Mouse (Mus musculus) cerebellum, postnatal 4 days (tissue): ENCODE measurements around the gene Gnb4.

ENCODE experiments used
- DNase-seq, 2 experiments: peaks; one replicate each; pipeline ENCODE4 v3.0.0; 2022; ENCODE audit warnings: low spot score in 2 of 2, mixed read lengths in 1 of 2

The Gnb4 gene

DNA sequence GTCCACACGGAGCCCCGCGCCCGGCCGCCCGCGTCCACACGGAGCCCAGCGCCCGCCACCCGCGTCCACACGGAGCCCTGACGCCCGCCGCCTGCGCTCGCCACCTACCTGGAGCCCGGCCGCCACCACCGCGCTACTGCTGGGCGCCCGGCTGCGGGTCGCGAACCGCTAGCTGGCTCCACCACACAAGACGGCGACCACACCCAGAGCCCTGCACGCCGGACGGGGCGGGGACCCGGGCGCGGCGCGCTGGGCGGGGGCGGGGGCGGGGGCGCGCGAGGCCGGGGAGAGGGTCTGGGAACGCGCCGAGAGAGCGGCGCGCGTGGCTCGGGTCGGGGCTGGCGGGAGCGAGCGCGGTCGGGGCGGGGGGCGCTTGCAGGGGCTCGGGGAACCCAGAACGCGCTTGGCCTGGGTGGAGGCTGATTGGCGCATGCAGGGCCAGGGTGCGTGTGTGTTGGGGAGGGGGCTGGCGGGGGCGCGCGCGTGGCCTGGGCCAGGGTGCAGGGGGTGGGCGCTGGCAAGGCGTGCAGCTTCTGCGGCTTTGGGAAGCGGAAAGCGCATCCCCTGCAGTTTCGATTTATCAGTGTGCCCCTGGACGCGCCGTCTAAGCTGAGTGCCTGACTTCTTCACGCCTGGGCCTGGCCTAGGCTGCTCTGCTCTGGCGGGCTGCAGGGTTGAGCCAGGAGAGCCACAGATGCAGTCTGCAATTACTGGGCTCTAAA, at the start of gene Gnb4:
Gene Gnb4, minus strand, starts transcription at position 255 of the 722 bp plus-strand sequence.
- peak; percentile 45 to 77 for DNase-seq

GRCm38 (mm10) chr3:32661556-32661930, 45.2 kb upstream of the Gnb4 start:
- no peak for DNase-seq

GRCm38 (mm10) chr3:32660831-32661555, 44.6 kb upstream of the Gnb4 start:
- no peak for DNase-seq

DNA sequence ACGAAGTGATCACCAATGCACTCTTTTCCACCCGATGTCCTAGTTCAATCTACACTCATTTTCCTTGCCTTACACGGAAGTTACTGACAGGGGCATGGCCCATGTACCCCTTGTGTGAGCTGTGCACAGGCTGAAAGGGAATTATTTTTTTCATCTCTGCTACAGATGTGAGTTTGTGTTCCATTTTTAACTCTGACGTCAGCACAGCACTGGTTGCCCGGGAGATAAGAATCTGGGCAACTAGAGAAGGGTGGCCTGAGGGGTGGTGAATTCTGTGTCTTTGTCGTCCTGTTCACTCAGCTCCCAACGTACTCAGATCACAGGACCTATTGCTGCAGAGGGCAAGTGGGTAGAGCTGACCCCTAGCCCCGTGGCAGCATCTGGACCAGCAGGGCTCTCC, 43.9 kb upstream of the Gnb4 start:
- no peak for DNase-seq

DNA sequence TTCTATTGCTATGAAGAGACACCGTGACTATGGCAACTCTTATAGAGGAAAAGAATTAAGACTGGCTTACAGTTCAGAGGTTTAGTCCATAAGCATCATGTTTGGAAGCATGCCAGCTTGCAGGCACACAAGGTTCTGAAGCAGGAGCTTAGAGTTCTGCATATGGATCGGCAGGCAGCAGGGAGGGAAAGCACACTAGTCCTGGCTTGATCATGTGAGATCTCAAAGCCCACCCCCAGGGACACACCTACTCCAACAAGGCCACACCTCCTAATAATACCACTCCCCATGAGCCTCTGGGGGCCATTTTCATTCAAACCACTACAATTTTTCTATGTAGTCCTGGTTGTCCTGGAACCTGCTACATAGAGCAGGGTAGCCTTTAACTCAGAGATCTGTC, 43.1 kb upstream of the Gnb4 start:
- no peak for DNase-seq

DNA sequence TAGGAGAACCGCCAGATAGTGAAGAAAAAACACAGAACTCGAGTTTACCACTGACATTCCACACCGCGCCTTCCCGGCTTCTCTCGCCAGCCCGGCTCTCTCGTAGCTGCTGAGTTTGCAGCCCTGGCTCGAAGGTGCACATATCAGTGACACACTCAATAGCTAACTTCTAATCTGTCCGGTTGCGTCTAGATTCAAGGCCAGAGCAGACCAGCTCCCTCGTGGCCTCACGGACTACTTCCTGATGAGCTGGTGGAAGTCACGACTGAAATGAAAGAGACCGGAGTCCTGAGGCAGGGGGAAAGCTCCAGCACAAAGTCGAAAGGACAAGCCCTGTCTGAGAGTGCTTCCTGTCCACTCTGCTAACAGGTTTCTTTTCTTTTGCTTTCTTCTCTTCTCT, 42.4 kb upstream of the Gnb4 start:
- DNase-seq = no peak

- DNase-seq = no peak
Measured at GRCm38 (mm10) chr3:32658401-32658800, 42.0 kb upstream of the Gnb4 start.

DNA sequence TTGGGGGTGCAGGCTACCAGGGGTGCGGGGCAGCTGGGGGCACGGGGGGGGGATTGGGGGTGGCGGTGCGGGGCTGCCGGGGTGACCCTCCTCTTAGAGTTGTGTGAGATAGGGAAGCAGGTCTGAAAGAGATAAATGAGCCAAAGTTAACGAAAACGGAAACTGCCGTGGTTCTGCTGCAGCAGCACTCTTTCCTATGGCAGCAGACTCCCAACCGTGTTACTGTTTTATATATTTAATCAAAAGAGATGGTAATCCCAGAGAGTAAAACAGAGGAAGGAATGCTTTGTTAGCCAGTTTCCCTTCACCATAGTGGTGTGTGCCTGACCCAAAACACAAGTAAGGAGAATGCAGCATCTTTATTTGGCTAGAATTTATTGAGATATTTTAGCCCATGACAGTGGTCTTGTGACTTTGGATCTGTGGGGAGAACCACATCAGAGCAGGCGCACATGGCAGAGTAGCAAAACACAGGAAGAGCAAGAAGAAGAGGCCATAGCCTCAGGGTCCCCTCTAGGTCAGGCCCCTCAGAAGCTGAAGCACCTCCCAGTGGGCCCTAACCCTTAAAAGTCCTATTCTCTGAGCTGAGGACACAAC, 40.1 kb upstream of the Gnb4 start:
- no peak for DNase-seq

DNA sequence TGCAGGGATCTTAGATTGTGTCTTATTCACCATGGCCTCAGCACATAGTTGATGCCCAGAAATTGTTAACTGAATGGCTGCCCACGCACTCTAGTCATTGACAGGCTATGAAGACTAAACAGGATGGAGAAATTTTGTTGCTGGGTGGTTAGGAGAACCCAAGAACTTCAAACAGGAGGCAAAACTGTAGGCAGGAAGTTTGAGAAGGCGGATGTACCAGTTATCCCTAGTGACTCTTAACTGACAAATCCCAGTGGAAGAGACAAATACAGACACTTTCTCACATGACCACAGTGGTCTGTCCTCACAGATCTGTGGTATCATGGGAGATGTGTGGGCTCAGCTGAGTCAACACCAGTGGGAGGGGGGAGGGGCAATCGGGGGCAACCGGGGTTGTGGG, 39.6 kb upstream of the Gnb4 start:
- DNase-seq = no peak

DNA sequence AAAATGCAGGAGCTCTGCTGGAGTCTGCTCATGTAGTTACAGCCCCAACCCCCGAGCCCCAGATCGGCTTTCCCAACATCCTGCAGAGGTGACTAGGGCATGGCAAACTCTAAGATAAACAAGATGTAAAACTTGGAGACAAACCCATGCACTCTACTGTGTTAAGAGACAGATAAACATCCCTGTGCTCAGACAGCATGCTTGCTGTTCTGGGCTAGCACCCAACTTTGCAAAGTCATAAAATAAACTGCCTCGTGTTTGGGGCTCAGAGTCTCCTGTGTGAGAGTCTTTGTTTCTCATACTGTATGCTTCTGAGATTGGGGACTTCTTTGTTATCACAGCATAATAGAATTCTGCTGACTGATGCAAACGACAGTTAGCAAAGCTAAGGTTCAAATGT, 36.4 kb upstream of the Gnb4 start:
- no peak for DNase-seq

DNA sequence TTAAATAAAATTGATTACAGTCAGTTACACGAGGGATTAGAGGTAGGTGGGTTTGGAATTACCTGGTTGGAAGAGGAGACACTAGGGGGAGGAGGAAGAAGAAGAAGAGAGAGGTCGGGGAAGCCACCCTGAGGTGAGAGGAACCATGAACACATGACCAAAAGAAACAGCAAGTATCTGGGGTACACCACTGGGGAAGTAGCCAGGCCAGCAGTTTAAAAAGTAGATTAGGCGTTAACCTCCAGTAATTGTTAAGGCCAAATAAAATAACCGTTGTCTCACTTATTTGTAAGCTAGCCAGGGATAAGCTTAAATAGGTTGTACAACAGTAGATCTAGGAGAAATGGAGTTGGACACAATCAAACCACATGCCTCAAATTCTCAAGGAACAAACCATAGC, 32.9 kb upstream of the Gnb4 start:
- no peak for DNase-seq

GRCm38 (mm10) chr3:32646918-32647317, 30.5 kb upstream of the Gnb4 start:
- no peak for DNase-seq

GRCm38 (mm10) chr3:32644751-32645150, 28.4 kb upstream of the Gnb4 start:
- DNase-seq = no peak

DNA sequence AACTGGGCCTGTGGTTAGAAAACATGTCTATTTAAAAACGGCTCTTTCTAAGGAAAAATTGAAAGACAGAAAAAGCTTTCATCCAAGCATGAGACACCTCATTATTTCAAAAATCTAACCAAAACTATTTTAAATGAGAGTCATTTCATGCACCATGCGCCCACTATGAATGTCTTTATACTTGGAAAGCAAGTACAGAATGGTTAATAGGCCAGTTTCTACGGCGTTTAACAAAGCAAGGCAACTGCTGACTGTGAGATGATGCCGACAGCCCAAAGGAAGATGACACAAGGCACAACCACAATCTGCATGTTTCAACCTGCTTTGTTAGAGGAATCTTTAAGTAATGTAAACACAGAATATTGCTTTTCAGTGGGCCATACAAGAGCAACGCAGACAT, 25.7 kb upstream of the Gnb4 start:
- DNase-seq = no peak

- no peak for DNase-seq
Measured at GRCm38 (mm10) chr3:32638240-32638639, 21.9 kb upstream of the Gnb4 start.

DNA sequence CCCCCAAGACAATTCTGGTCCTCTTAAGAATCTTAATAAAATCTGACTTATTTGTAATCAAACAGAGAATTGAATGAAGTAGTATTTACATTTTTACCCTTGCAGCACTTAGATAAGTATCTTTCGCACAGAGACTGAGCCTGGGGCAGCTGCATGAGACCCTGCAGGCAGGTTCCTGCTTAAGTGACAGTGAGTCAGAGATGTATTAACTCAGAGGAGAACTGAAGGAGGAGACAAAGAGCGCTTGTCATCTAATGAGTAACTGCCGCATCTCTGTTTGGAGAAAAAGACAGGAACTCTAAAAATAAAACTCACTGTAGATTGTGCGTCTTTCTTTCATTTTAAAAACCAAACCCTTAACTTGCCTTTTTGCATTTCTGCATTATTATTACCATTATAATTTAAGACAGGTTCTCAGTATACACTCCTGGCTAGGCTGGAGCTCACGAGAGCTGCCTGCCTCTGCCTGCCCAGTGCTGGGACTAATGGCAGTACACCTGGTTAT, 16.4 kb upstream of the Gnb4 start:
- no peak for DNase-seq

DNA sequence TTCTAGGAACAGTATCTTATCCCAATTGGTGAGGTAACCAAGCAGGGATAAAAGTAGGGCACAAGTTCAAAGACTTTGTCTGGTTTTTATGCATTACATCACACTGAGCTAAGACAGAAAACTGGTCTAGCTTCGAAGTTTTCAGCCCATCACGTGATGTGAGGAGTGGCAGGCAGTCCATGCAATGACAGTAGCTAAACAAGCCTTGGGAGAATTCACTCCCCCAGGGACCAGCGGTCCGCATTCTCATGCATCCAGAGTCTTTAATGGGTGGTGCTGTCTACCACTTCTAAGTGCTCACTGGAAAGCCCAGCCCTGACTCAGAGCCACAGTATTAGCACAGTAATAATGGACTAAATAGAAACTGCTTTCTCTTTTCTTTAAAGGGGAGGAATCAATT, 13.8 kb upstream of the Gnb4 start:
- DNase-seq = no peak

GRCm38 (mm10) chr3:32628141-32628540, 11.8 kb upstream of the Gnb4 start:
- no peak for DNase-seq

- no peak for DNase-seq
Measured at GRCm38 (mm10) chr3:32622106-32622505, 5.7 kb upstream of the Gnb4 start.

GRCm38 (mm10) chr3:32621658-32622057, 5.3 kb upstream of the Gnb4 start:
- DNase-seq = no peak

DNA sequence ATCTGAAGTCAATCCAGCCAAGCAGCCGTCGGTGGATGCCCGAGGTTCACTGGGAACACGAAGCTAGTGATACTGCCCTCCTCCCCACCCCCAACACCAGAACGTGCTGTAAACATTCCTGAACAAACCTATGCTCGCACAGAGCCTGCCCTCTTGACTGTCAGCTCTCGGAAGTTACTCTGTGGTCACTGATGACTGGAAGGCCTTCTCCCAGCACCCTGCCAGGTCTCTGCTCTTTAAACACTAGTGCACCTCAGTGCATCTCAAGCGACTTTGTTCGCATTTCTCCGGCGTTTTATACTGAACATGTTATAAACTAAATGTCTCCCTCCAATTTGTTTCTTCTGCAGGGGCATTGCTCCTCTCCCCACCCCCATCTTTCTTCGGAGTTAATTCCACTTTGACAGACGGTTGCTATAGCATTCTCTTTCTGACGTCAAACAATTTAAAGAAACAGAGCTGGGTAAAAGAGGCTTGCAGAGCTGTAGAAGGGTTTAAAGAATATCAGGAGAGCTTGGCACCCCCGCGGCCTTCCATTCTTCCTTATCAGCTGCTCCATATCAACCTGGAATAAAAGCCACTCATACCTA, 763 bp upstream of the Gnb4 start:
- DNase-seq = no peak

DNA sequence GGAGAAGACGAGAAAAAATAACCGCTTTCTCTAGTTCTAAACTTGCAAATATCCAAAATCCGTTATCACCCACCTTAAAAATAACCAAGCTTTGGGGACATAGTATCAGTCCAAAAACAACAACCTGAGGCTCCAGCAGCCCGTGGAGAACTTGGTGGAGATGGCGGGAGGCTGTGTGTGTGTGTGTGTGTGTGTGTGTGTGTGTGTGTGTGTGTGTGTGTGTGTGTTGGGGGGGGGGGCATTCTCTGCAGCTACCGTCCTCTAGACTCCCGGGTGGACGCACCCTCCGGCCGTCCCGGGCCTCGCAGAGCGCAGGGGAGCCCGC, 417 bp downstream of the Gnb4 start:
- no peak for DNase-seq

DNA sequence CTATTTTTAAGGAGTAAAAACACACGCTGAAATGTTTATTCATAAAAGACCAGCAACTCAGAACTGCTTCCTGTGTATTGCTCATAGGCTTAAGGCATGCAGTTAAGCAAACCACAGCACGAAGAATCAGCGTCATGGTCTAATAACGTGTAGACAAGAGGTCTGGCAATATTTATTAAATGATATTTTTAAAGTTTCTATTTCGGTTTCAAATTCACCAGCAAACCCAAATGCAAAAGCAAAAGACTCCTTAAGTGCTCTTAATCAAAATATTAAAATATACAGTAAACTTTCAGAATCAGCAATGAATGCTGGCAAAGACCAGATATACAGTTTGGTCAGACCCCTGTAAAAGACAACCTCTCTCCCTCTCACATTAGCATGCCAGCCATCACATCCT, 1.0 kb downstream of the Gnb4 start:
- no peak for DNase-seq
